Mouse (Mus musculus) lung, postnatal 0 days (tissue): Measurements from ENCODE around the gene Tmem235. TPM values are rescaled to one million over a fixed set of nuclear protein-coding genes. Genes with fewer than 3 reads are reported as not detected.

Experiments used
- ATAC-seq: fragments of 200-750 bp; cut with Nextera tagmentation; 2 replicates; pipeline ENCODE4 v1.8.0; 2017; ENCODE audit warnings: moderate library complexity
- DNase-seq: peaks from one replicate; pipeline ENCODE4 v3.0.0-alpha.2; 2016; ENCODE audit warnings: low spot score
- H3K27ac ChIP-seq: fragments of 300-500 bp; sonication (generic); 2 replicates; pipeline ENCODE4 v1.5.1; 2014; ENCODE audit warnings: antibody characterized with exemption, mild to moderate bottlenecking, low read length, mixed read lengths
- H3K27me3 ChIP-seq: fragments of 300-500 bp; sonication (generic); replicated peaks from 2 replicates; pipeline ENCODE4 v1.6.1; 2014; ENCODE audit warnings: low read length, mixed read lengths; ENCODE audit not compliant: insufficient read depth
- H3K36me3 ChIP-seq: fragments of 300-500 bp; sonication (generic); 2 replicates; pipeline ENCODE4 v1.6.1; 2014; ENCODE audit warnings: low read length, mixed read lengths; ENCODE audit not compliant: insufficient read depth
- H3K4me1 ChIP-seq: fragments of 300-500 bp; sonication (generic); 2 replicates; pipeline ENCODE4 v1.6.1; 2014; ENCODE audit warnings: antibody characterized with exemption, low read depth, low read length, mixed read lengths; ENCODE audit not compliant: insufficient read depth
- H3K4me2 ChIP-seq: fragments of 300-500 bp; sonication (generic); replicated peaks from 2 replicates; pipeline ENCODE4 v1.6.1; 2014; ENCODE audit warnings: low read depth, mild to moderate bottlenecking, low read length, moderate library complexity, mixed read lengths
- H3K4me3 ChIP-seq: fragments of 300-500 bp; sonication (generic); 2 replicates; pipeline ENCODE4 v1.5.1; 2014; ENCODE audit warnings: low read depth, low read length
- H3K9ac ChIP-seq: fragments of 300-500 bp; sonication (generic); replicated peaks from 2 replicates; pipeline ENCODE4 v1.6.1; 2014; ENCODE audit warnings: low read depth, mild to moderate bottlenecking
- H3K9me3 ChIP-seq: fragments of 300-500 bp; sonication (generic); 2 replicates; pipeline ENCODE4 v1.6.1; 2016; ENCODE audit warnings: low read length, mixed read lengths
- CTCF ChIP-seq: IDR thresholded peaks from 2 replicates; pipeline ENCODE4 v1.5.1; 2016; ENCODE audit warnings: antibody characterized with exemption, mild to moderate bottlenecking
- EP300 ChIP-seq: IDR thresholded peaks from 2 replicates; pipeline ENCODE4 v1.6.1; 2016; ENCODE audit warnings: antibody characterized with exemption, mild to moderate bottlenecking, control low read depth
- WGBS: fragments of 180-500 bp; shearing (Covaris S2); extraction: QIAGEN DNeasy Blood & Tissue Kit; methylation state at CpG from one replicate; pipeline ENCODE4 v1.1.7; 2014; 5-methylcytosine and 5-hydroxymethylcytosine counted together
- polyA plus RNA-seq: library from polyadenylated mRNA; unstranded; fragments of >200 nt; fragmentation: Nextera tagmentation; extraction: Ambion mirVana; gene quantifications from 2 replicates; pipeline ENCODE4 v1.2.1, GENCODE M21; 2015

Tmem235 gene
- polyA plus RNA-seq, 1 experiment from 2014 or later, result not detected

- Histone ChIP-seq H3K9ac (peak overlapping the region; percentile 20; the same call in 1 of the 2 replicates), H3K9me3 (no peaks in the 10 kb centered on the region), H3K36me3 (no peaks in the 10 kb centered on the region), H3K4me3 (peak overlapping the region; percentile 27; the same call in 1 of the 2 replicates), H3K4me1 (peaks cover 65% of the 10 kb centered on the region), H3K27me3 (no peaks in the 10 kb centered on the region), H3K27ac (peak overlapping the region; percentile 43), H3K4me2 (peak overlapping the region; percentile 63)
- no peak for ATAC-seq
- 12% methylated on average over 5 of the region's 5 CpGs for WGBS
- no peak for TF ChIP-seq EP300
- TF ChIP-seq CTCF, result no peak
- DNase-seq, result peak; percentile 49
Measured at GRCm38 (mm10) chr11:117826164-117826563, 34.4 kb upstream of the Tmem235 start.

- DNase-seq (no peak), ATAC-seq (no peak)
- Histone ChIP-seq H3K9me3 (no peaks in the 10 kb centered on the region), H3K27ac (no peak overlapping the region), H3K9ac (no peak overlapping the region), H3K27me3 (no peaks in the 10 kb centered on the region), H3K4me1 (peaks cover 66% of the 10 kb centered on the region), H3K4me3 (no peak overlapping the region), H3K4me2 (no peak overlapping the region), H3K36me3 (no peaks in the 10 kb centered on the region)
- TF ChIP-seq CTCF (no peak), EP300 (no peak)
- WGBS, result 44% methylated on average over 8 of the region's 8 CpGs
Measured at GRCm38 (mm10) chr11:117826916-117827315, 33.6 kb upstream of the Tmem235 start.

- H3K36me3 ChIP-seq, result no peaks in the 10 kb centered on the region
- no peak overlapping the region for H3K4me3 ChIP-seq
- ATAC-seq (no peak), DNase-seq (no peak)
- no peaks in the 10 kb centered on the region for H3K27me3 ChIP-seq
- peaks cover 68% of the 10 kb centered on the region for H3K4me1 ChIP-seq
- no peak overlapping the region for H3K27ac ChIP-seq
- 30% methylated on average over 3 of the region's 3 CpGs for WGBS
- H3K9ac ChIP-seq, result no peak overlapping the region
- TF ChIP-seq CTCF, result no peak
- TF ChIP-seq EP300, result no peak
- H3K4me2 ChIP-seq, result no peak overlapping the region
- no peaks in the 10 kb centered on the region for H3K9me3 ChIP-seq
Measured at GRCm38 (mm10) chr11:117827386-117827785, 33.2 kb upstream of the Tmem235 start.

GRCm38 (mm10) chr11:117828149-117828887 is 32.2 kb upstream of the Tmem235 start:
- H3K36me3 ChIP-seq, result no peaks in the 10 kb centered on the region
- DNase-seq, result peak; percentile 87

GRCm38 (mm10) chr11:117828888-117829604 is 31.5 kb upstream of the Tmem235 start:
- Histone ChIP-seq H3K4me2 (no peak overlapping the region), H3K27ac (peak overlapping the region; percentile 58), H3K27me3 (no peaks in the 10 kb centered on the region), H3K9me3 (no peaks in the 10 kb centered on the region), H3K9ac (no peak overlapping the region), H3K36me3 (no peaks in the 10 kb centered on the region), H3K4me3 (no peak overlapping the region), H3K4me1 (peaks cover 55% of the 10 kb centered on the region)
- ATAC-seq, result no peak
- 32% methylated on average over 9 of the region's 9 CpGs for WGBS
- peak; percentile 69 for DNase-seq
- TF ChIP-seq EP300 (no peak), CTCF (no peak)

More at GRCm38 (mm10) chr11:117828149-117828887, 32.2 kb upstream of the Tmem235 start:
- Histone ChIP-seq H3K4me3 (no peak overlapping the region), H3K27me3 (no peaks in the 10 kb centered on the region), H3K4me1 (peaks cover 60% of the 10 kb centered on the region), H3K27ac (peak overlapping the region; percentile 58; the same call in 1 of the 2 replicates), H3K9ac (no peak overlapping the region), H3K4me2 (no peak overlapping the region), H3K9me3 (no peaks in the 10 kb centered on the region)
- ATAC-seq, result peak; percentile 29; the same call in 1 of the 2 replicates
- 39% methylated on average over 18 of the region's 18 CpGs for WGBS
- TF ChIP-seq EP300, result no peak
- TF ChIP-seq CTCF, result no peak

- peak; percentile 68 for DNase-seq
- WGBS, result 34% methylated on average over 2 of the region's 2 CpGs
- H3K4me1 ChIP-seq, result peaks cover 51% of the 10 kb centered on the region
- H3K4me2 ChIP-seq, result no peak overlapping the region
- H3K9ac ChIP-seq, result no peak overlapping the region
- H3K4me3 ChIP-seq, result no peak overlapping the region
- no peaks in the 10 kb centered on the region for H3K27me3 ChIP-seq
- H3K9me3 ChIP-seq, result no peaks in the 10 kb centered on the region
- TF ChIP-seq CTCF, result no peak
- no peak for ATAC-seq
- H3K27ac ChIP-seq, result peak overlapping the region; percentile 73
- H3K36me3 ChIP-seq, result no peaks in the 10 kb centered on the region
Measured at GRCm38 (mm10) chr11:117829671-117830215, 30.8 kb upstream of the Tmem235 start.
